Mouse (Mus musculus): ENCODE data around the gene Eps8l1. TPM values are rescaled to one million over a fixed set of nuclear protein-coding genes. Genes with fewer than 3 reads are reported as not detected.

Eps8l1 gene
- total RNA-seq, 2 experiments from 2014 or later: 7.0 to 9.8 TPM

Small RNA genes within 50 kb of the gene (microRNA-seq; reads per million reads assigned to microRNA genes)
- 0 reads per million in 2 experiments for gene Gm24605

Other genes with a start within 250 kb of the Eps8l1 start
- gene Lilra5, start 222.9 kb upstream of the Eps8l1 start, total RNA-seq (2021): under 1 TPM in 1 of 2 experiments, not detected in 1; 0.20 TPM
- gene Ncr1, start 123.0 kb upstream of the Eps8l1 start, total RNA-seq (2021): not detected
- gene Gp6, start 62.9 kb upstream of the Eps8l1 start, total RNA-seq (2021): not detected
- gene Rdh13, start 15.0 kb upstream of the Eps8l1 start, total RNA-seq (2021): 10 to 100 TPM; 30.1 to 31.2 TPM
- gene Ppp1r12c, start 41.0 kb downstream of the Eps8l1 start, total RNA-seq (2021): 100 to 1,000 TPM; 148 to 153 TPM
- 1 to 10 TPM; 1.7 to 3.0 TPM for gene Tnnt1, start 55.7 kb downstream of the Eps8l1 start, total RNA-seq (2021)
- gene Tnni3, start 63.6 kb downstream of the Eps8l1 start, total RNA-seq (2021): 1 to 10 TPM in 1 of 2 experiments, under 1 TPM in 1; 0.54 to 1.3 TPM
- gene Dnaaf3, start 71.8 kb downstream of the Eps8l1 start, total RNA-seq (2021): under 1 TPM; 0.74 to 0.81 TPM
- 100 to 1,000 TPM; 211 to 233 TPM for gene Syt5, start 86.9 kb downstream of the Eps8l1 start, total RNA-seq (2021)
- gene Ptprh, start 143.4 kb downstream of the Eps8l1 start, total RNA-seq (2021): under 1 TPM; 0.38 to 0.50 TPM
- gene Tmem86b, start 170.7 kb downstream of the Eps8l1 start, total RNA-seq (2021): 10 to 100 TPM; 15.1 to 15.9 TPM
- 100 to 1,000 TPM; 127 TPM for gene Ppp6r1, start 198.3 kb downstream of the Eps8l1 start, total RNA-seq (2021)
- gene Hspbp1, start 224.4 kb downstream of the Eps8l1 start, total RNA-seq (2021): 10 to 100 TPM; 82.7 to 92.4 TPM
- gene Brsk1, start 229.9 kb downstream of the Eps8l1 start, total RNA-seq (2021): 100 to 1,000 TPM; 368 to 369 TPM

Measured in layer of hippocampus, adult 18-20 months (tissue).